Mouse (Mus musculus): ENCODE measurements at regions not wholly inside any gene's neighbourhood (a gene's known extent, or its start where the extent isn't known, plus 50 kb on each side); places are given as distances from the start of the nearest gene placed in this dataset.

DNA sequence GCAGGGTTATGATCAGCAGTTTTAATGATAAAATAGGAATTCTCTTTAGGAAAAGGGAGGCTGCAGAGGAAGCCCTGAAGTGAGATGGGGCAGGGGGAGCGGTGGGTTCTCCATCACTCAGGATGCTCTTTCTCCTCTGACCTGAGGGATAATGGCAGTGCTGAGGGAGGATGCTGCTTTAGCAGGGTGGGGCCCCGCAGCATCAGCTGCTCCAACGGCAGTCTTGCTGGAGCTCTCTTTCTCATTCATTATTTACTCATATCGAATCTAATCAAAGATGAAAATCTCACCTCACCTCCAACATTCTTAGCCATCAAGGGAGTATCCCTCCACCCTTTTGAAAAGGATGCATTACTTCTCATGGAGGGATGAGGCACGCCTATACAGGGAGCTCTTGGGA is 141.7 kb downstream of the Gm11011 start:
- TF ChIP-seq POLR2A (IDR thresholded peaks at IDR 0.05; ENCODE audit: insufficient read depth, low read depth, low read length): no peak
- no peak for TF ChIP-seq CTCF (IDR thresholded peaks at IDR 0.05; ENCODE audit: insufficient read depth, low read depth, low read length)

All from olfactory bulb, adult 2 months (tissue).